Mouse (Mus musculus) C2C12 (cell line): ENCODE data around the gene Chrne.

Source experiments
- CTCF ChIP-seq: IDR thresholded peaks from one replicate; pipeline ENCODE4 v1.5.1; 2011; ENCODE audit not compliant: control insufficient read depth, insufficient read depth, insufficient read length
- MAX ChIP-seq: IDR thresholded peaks from one replicate; pipeline ENCODE4 v1.6.1; 2011; ENCODE audit warnings: mild to moderate bottlenecking, control low read depth
- MYOD1 ChIP-seq: IDR thresholded peaks from one replicate; pipeline ENCODE4 v1.6.1; 2011; ENCODE audit warnings: low read depth; ENCODE audit not compliant: control insufficient read depth, insufficient read length
- MYOG ChIP-seq: IDR thresholded peaks from one replicate; pipeline ENCODE4 v1.6.1; 2011; ENCODE audit not compliant: control insufficient read depth, insufficient read length; ENCODE audit errors: extremely low read depth
- USF1 ChIP-seq: IDR thresholded peaks from one replicate; pipeline ENCODE4 v1.6.1; 2011; ENCODE audit warnings: low read depth, mild to moderate bottlenecking, control low read depth, moderate library complexity

GRCm38 (mm10) chr11:70635601-70636000, 16.6 kb upstream of the Chrne start:
- no peak for TF ChIP-seq MYOD1
- no peak for TF ChIP-seq CTCF
- TF ChIP-seq USF1 = no peak
- no peak for TF ChIP-seq MAX
- no peak for TF ChIP-seq MYOG
